Mouse (Mus musculus): Measurements from ENCODE around the gene Ercc5.

GRCm38 (mm10) chr1:44140232-44140631 is 7.3 kb upstream of the Ercc5 start:
- TF ChIP-seq ZNF384 (IDR thresholded peaks at IDR 0.05; ENCODE audit: low read depth, low read length) = no peak
- no peak for TF ChIP-seq ZC3H11A (IDR thresholded peaks at IDR 0.05; ENCODE audit: borderline replicate concordance, low read depth, low read length)
- TF ChIP-seq HCFC1 (IDR thresholded peaks at IDR 0.05; ENCODE audit: borderline replicate concordance, insufficient read depth, low read length) = no peak
- TF ChIP-seq CHD2 (IDR thresholded peaks at IDR 0.05; ENCODE audit: low read depth, low read length) = no peak
- TF ChIP-seq MAFK (IDR thresholded peaks at IDR 0.05; ENCODE audit: insufficient read depth, low read depth, low read length) = no peak
